Mouse (Mus musculus) c-Kit-negative CD71-positive TER-119-positive erythroid progenitor cells, embryonic 14.5 days (primary cell): ENCODE measurements at regions not wholly inside any gene's neighbourhood (a gene's known extent, or its start where the extent isn't known, plus 50 kb on each side); places are given as distances from the start of the nearest gene placed in this dataset.

Experiments used
- DNase-seq: peaks from one replicate; pipeline ENCODE4 v3.0.0-alpha.2; 2013; ENCODE audit warnings: low read depth, low spot score

DNA sequence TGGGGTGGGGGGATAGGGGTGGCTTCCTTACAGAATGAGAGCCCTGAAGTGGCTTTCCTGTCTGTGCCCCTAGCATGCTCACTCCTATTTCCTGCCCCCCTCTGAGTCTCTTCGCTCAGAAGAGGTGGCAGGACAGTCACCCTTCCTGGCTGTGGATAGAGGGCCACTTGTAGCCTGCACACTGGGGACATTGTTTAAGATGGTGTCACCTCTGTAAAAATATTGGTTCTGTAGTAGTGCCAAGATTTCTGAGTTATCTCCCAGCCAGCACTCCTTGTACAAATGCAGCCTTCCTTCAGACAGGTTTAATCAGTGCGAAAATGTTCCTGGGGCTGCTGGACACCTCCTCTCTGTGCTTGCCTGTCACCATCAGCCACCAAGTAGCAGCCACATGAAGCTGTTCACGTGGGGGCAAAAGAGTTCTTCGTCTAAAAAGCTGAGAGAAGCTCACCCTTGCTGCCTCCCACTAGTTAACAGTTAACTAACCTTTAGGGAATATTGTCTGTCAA is 136.1 kb upstream of the Id2 start:
- DNase-seq: no peak

DNA sequence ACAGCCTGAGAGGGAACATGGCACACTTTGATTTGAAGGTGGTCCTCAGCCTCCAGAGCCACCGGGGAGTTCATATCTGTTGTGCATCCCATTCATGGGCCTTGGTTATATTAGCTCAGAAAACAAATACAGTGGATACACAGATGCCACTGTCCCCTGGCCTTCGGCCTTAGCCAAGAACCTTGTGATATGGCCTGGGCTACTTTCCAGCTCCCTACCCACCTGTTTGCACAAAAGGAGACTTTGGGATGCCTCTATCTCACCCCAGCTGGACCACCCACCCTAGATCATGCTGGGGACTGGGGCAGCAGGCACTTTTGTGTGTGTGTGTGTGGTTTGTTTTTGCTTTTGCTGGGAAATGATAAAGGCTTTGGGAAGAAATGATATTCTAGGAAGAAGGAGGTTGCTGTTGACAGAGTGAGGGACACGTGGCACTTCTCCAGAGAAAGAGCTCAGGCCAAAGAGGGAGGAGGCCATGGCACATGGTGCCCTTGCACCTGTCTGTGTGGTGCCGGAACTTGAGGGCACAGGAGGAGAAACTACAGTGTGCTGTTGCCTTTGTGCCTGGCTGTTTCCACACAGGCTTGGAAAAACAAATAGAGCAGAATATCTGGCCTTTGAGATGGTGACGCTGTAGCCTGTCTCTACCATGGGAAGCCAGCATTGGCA is 135.6 kb upstream of the Id2 start:
- DNase-seq: no peak

DNA sequence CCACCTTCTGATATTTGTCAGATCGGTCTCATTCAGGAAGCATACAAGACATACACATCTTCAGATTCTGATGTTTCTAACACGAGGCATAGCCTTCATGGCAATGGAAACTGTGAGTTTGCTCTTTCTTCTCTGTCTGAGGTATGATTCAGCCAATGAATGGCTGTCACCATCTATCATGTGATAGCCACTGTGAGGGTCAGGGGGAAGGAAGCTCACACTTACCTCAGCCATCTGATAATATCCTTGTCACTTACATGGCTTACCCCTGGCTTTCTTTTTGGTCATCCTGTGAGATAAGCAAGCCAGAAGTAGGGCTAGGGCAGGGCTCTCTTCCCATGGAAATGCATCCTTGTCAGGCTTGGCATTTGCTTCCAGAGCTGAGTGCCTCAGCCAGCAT is 131.8 kb upstream of the Id2 start:
- DNase-seq: no peak

DNA sequence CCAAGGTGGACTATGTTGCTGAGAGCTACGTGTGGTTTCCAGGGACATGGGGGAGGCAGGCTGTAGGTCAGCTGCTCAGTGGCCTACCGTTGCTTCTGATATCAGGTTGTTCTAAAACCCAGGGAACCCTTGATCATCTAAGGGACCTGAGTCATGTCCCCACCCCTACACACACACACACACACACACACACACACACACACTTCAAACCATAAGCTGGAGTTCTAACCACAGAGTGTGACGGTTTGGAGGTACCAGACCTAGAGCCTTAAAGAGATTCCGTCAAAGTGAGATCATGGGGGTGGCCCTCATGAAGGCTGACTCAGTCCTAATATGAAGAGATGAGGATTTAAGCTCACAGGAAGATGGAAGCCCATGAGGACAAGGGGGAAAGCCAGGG is 130.8 kb upstream of the Id2 start:
- DNase-seq: no peak

DNA sequence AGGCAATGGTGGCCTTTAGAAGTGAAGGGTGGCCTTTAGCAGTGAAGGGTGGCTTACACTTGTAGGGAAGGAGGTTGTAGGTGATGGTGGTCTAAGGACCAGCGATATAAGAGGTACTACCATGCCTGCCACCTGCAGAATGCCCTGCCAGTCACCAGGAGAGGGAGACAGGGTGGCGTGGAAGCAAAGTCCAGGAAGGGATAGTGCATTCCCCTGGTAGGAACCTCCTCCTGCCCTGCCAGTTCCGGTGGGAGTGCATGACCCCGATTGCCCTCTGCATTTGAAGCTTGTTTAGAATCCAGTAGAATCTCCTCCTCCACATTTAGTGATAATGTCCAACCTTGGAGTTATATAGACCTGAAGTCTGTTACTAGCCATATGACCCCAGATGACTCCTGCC is 127.7 kb upstream of the Id2 start:
- DNase-seq: no peak

DNA sequence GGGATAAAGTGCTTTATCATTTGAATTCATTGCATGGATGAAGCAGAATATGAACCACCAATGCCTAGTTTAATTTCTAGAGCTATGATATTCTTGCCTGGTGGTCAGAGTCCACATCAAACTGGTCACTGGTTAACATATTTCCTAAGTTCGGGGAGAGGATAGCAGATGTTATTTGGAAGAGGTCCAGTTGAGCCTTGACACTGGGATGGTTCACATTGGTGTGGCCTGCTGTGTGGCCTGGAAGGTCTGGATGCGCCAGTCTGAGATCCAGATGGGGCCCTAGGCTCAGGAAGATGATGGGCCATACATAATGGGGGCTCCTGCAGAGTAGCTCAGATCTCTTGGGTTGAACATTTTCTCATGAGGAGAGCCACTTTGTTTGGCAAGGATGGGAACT is 127.3 kb upstream of the Id2 start:
- no peak for DNase-seq

DNA sequence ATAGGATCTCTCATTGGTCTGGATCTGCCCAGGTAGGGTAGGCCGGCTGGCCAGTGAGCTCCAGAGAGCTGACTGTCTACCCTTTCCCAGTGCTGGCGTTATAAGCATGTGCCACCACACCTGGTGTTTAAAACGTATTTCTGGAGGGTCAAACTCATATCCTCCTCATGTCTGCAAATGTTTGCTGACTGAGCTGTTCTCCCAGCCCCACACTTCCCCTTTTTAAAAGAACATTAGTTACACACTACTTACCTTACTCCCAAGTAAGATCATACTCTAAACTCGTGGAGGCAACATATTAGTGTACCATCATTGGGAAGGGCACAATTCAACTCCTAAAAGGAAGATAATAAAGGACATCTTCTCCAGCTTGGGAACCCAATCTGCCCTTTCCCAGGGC is 126.6 kb upstream of the Id2 start:
- DNase-seq: no peak

DNA sequence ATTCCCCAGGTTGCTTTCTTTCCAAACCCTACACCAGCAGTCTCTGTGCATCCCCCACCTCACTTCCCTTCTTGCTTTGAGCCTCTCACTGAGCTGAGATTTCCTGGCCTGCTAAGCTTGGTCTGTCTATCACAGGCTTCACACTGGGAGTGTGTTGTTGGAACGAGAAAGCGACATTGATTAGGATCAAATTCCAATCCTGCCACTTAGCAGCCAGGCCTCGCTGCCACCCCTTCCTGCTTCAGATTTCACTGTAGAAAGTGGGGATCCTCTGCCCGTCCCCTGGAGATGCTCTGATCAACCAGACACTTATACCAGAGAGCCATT is 123.8 kb upstream of the Id2 start:
- no peak for DNase-seq

DNA sequence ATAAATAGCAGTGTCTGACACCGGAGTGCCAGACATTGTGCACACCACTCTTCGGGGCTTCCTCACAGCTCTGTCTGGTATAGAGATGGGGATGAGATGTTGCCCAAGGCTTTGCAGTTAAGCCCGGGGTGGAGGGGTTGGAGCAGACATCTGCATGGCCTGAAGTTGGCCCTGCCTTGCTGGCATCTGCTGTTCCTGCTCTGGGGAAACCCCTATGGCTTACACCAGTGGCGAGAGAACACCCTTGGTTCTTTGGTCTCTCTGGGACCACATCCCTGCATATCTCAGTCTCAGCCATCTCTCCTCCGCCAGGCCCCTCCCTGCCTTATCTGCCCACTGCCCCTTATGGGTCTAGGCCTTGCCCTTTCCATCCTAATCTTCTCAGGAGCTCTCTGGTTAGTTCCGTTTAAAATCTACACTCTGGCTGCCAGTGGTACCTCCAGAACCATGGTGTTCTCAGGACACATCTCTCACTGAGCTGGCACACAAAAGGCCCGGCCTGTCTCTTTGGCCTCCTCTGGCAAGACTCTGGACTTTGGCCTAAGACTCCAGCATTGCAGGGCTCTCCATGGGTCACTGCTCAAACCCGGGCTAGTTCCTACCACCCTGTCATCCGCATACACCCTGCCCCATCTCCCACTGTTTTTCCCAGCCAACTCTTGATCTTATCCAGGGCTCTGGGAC is 123.3 kb upstream of the Id2 start:
- DNase-seq: no peak

DNA sequence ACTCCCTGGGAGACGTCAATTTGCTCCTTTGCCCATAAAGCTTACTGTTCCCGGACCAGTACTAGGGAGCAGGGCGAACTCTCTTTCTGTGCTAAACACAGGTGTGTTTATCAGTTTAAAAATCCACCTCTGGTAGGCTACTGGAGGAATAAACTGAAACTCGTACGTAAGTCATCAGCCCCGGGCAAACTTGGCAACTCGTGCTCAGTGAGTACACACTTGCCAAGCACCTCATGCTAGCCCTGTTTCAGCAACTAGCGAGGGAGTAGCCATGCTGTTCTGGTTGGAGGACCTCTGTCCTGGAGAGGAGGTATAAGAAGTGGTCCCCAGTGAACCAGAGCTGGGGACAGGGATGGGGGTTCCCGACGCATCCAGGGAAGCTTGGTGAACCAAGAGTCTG is 122.6 kb upstream of the Id2 start:
- no peak for DNase-seq

DNA sequence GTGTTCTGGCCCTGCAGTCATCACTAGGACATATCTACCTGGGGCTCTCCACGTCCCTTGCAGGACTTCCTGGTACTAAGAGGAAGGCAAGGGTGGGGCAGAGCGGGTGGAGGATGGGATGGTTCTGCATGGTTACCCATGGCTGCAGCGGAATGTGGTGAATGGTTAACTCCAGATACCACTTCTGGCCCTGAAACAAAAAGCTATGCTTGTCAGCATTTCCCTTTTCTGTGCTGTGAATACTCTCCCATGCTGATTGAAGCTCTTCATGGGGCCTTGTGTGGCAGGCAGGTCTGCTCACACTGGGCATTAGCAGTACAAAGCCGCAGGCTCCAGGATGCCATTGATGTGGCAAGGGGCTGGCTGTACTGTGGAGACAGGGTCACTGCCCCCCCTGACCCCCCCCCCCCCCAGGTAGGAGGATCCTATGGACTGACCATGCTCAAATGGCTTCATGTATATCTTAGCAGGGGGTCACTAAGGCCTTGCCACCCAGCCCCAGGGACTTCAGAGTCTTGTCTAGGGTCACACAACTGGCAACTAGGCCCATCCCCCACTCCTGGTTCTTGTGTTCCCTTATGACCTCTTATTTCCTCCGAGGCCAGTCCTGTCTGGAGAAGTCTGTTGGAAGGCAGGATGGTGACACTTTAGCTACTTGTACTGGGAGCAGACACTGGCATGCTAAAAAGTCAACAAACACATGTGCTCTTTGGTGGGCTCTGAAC is 120.0 kb upstream of the Id2 start:
- DNase-seq: no peak

DNA sequence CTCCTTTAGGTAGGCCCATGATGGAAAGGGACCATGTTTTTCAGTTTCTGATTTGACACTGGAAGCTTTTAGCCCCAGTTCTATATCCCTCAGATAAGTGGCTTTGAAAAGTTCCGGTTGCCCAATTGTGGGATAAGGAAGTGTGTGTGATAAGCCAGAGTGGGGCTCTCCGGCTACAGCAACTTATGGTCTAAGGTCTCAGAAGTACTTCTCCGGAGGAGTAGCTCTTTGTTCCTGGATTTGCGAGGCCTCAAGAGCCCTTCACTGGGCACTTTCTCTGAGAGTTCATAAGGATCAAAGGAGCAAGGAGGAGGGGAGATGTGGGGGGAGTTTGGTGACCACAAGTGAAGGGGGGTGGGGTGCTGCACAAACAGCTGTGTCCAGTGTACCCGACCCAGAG is 118.3 kb upstream of the Id2 start:
- no peak for DNase-seq

DNA sequence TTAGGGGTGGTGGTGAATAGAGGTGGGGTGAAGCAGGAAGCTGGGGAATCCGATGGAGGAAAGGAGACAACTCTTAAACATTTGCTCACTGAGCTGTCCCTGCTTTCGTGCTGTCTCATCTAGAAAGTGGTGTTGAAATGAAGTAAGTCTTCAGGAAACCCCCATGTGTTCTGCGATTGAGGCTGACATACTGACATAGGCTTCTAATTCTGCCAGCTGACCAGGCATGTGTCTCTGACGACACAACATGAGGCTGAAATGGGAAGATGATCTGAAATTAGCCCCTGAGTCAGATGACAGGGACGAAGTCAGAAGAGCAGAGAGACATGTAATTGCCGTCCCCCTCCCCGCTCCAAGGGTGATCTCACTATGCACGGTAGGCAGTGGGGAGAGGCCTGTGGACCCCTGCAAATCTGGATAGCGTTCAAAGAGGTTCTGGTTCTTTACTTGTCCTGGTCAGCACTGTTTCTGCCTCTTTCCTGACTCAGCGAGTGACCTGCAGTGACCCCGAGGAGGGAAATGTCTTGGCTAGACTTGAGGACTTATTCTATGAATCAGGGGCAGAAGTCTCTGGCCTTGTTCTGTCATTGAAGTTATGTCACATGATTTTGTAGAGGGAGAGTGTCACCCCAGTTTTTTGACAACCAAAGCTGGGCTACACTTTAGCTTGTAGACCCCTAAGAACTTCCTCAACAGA is 117.0 kb upstream of the Id2 start:
- DNase-seq: no peak

DNA sequence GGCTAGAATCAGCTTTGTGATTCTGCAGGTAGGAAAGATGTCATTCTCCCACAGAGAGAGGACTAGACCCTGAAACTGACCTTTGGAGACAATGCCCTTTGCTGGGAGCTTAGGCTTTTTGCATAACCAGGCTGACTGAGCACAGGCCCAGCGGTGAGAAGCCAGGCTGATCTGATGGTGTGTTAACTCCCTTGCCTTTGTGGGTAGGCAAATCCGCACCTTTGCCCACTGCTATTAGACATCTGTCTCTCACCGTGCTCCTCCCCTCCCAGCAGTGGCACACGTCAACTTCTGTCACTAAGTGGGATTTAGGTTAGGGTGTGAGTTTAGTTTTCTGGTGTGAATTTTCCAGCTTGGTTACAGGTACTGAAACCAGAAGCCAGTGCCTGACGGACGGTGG is 114.4 kb upstream of the Id2 start:
- DNase-seq: no peak

DNA sequence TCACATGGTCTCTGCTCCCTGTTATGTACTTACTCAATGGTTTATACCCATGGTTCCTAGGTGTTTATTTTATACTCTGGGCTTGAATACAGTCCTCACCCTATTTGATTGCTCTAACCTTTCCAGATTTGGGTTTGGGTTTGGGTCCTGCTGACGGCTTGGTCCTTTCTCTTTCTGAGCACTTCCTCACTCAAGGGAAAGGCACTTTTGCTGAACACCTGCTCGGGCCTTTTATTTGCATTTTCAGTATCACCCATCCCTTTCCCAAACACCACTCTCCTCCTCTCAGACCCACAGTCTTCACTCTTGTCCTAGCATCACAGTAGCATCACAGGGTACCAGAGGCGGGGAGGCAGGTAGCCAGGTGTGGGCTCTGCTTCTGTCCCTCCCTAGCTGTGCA is 113.7 kb upstream of the Id2 start:
- DNase-seq: no peak

DNA sequence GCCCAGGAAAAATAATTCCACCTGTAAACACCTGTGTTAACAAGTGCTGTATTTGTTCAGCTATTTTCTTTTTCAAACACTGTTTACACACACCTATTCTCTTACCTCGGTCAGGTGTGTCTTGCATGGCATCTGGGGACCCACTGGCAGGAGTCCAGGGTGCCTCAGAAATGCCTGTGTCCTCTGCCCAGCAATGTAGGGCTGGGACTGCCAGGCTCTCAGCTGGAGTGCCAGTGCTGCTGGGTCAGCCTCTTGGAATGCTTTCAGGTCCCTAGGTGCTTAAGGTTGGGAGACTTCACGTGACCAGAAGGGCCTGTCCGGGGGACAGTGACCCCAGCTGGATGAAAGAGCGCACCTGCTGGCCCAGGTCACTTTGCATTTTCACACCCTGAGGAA is 112.4 kb upstream of the Id2 start:
- DNase-seq: no peak

DNA sequence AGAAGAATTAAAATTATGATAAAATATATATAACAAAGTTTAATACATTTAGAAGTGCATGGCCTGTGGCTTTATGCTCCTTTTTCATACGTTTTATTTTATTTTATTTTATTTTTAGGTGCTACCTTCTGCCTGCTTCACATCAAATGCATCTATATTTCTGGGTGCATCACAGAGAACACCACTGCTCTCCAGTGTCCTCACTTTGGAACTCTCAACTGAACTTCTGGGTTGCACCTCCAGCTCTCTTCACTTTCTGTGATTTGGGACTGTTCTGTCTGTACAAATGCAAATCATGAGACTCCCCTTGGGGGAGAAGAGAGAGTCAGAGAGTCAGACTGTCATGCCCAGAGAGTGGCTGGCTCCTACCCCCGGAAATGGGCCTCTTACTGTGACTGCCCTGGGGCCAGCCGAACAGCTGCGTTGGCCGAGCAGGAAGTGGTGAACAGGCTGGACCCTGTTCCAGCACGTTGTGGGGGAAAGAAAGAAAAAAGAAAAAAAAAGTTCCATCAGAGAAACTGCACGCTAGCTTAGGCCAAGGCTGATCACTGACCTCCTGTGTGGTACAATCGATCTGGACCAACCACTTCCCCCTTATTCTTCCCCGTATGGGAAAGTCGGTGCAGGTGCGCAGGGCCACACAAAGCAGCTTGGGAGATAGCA is 111.9 kb upstream of the Id2 start:
- no peak for DNase-seq

DNA sequence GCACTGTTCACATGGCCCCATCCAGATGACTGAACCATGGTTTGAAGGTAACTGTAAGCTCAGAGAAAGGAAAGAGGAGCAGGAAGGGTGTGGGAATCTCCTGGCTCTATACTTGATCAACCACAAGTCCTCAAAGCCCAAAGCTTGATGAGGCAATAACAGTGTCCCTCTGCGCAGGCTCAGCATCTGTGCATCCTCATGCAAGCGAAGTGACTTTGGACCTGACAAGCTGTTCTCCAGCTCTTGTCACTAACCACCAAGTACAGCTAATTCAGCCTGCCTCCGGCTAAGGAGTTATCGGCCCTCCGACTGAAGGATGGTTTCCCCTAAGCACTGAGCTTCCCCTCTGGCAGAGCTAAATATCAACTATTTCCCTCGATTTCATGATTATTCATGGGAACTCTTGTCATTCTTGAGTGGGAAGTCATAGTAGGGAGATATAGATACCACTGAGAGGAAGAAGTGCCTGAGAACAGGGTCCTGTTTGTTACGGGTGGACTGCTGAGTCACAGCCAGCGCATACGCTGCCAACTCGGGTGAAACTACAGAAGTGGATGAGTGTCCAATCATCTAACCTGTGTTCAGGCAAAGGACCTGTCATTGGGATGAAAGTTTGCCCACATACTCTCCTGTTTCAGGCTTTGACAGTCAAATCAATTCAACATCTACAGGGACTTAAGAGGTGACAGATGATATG is 106.6 kb upstream of the Id2 start:
- no peak for DNase-seq

DNA sequence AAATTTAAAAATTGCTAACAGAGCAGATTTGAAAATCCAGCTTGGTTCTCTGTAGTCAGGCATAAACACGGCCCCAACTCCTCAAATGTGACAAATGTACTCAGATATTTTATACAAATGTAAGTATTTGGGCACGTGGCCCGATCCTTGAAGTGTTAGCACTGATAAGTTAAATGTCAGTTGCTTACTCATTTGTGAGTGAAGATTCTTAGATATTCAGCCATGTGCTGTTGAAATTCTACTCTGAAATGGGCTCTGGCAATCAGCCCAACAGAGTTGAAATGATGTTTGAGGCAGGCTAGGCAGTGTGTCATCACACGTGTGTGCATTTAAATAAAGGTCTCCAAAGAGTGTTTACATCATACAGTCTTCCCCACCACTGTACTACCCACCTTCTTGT is 103.2 kb upstream of the Id2 start:
- no peak for DNase-seq

DNA sequence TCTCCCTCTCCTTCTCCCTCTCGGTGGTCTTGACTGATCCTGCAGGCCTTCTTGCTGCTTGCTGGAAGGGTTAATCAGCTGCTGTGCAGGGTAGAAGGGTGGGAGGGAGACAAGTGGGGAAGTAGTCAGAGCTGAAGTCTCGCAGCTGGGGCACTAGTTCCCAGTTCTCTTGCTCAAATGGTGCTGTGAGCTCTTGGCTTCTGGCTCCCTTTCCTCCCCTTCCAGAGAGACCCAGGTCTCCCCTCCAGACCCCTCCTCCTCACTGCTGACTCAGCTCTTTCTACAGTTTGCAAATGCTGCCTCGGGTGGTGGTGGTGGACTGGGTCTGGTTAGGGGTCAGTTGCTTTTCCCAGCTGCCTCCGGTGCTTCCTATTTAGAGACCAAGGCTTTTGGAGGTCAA is 100.8 kb upstream of the Id2 start:
- DNase-seq: no peak

DNA sequence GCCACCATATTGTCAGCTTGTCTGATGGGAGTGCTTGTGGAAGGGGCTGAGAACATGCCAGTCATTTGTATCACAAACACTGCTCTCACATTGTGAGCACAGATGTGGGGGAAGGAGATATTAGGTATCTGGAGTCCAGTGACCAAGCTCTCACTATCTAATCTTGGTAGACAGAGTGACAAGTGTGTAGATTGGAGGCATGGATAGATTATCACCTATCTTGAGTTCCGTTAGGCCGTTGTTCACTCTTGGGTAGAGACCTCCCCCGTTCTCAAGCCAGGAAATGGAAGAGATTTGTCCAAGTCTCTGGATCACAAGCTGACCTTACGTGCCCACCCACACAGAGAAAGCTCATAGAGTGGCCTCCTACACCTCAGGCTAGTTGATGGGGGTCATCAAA is 99.1 kb upstream of the Id2 start:
- DNase-seq: no peak
